Comparison of ENCODE assay signal across 1 mouse cellular context in genomic region chr5:151315804-151316597, GRCm38 (mm10).
TF ChIP-seq lines count a peak whose summit lies in the region.

No protein-coding gene starts in this region.

TF ChIP-seq in CH12.LX, 34 proteins besides CTCF, POLR2A, EP300 and RAD21 (continued from another document):
- TF ChIP-seq GABPA (IDR thresholded peaks at IDR 0.05; ENCODE audit: insufficient replicate concordance, low read depth, low read length) (no peak), IRF4 (IDR thresholded peaks at IDR 0.05; ENCODE audit: low read depth, low read length) (peak; percentile 48), ZKSCAN1 (IDR thresholded peaks at IDR 0.05; ENCODE audit: borderline replicate concordance, low read depth, low read length) (no peak), POLR2AphosphoS2 (IDR thresholded peaks at IDR 0.05; ENCODE audit: low read depth, low read length) (no peak), SIN3A (IDR thresholded peaks at IDR 0.05; ENCODE audit: low read length) (peak; percentile 67; the same call in 1 of the 2 replicates), ZNF384 (IDR thresholded peaks at IDR 0.05; ENCODE audit: low read depth, low read length) (no peak), JUN (IDR thresholded peaks at IDR 0.05; ENCODE audit: insufficient read depth, low read depth, low read length) (peak; percentile 31), KAT2A (IDR thresholded peaks at IDR 0.05; ENCODE audit: insufficient replicate concordance, low read length) (no peak), UBTF (IDR thresholded peaks at IDR 0.05; ENCODE audit: low read depth, low read length) (no peak), CHD1 (IDR thresholded peaks at IDR 0.05; ENCODE audit: low read depth, low read length) (no peak), RCOR1 (conservative IDR thresholded peaks at IDR 0.05; ENCODE audit: low read depth, low read length) (peak; percentile 23; the same call in 1 of the 2 replicates)
TF ChIP-seq in CH12.LX: peak in this region for 16.
